Mouse (Mus musculus): ENCODE data around the gene Nr1h2.

Nr1h2 gene

DNA sequence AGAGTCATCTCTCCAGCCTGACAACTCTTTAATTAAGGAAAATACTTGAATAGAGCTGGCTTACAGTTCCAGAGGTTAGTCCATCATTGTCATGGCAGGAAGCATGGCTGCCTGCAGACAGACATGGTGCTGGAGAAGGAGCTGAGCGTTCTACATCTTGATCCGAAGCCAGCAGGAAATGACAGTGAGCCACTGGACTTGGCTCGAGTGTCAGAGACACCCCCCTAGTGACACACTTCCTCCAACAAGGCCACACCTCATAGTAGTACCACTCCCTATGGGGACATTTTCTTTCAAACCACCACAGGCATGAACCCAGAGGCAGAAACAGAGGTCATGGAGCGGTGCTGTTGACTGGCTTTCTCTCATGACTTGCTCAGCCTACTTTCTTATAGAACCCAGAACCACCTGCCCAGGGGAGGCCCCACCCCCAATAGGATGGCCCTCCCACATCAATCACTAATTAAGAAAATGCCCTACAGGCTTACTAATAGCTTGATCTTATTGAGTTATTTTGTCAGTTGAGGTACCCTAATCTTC is 30.6 kb upstream of the Nr1h2 start:
- peak; percentile 53 for DNase-seq

DNA sequence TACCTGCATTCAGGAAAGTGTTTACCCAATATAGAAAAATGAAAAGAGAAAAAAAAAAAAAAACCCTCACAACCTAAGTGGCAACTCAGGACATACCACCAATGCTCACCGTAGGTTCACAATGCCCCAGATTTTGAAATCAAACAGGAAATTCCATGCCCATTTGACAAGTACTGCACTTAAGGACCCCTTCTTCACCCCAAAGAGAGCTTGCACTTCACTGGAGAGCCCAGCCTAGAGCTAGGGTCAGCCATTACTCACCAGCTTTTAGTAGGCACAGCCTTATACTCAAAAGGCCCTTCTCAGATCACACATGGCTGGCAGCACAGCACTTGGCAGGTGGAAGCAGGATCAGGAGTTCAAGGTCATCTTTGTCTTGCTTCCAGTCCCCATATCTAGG is 29.4 kb upstream of the Nr1h2 start:
- no peak for DNase-seq

DNA sequence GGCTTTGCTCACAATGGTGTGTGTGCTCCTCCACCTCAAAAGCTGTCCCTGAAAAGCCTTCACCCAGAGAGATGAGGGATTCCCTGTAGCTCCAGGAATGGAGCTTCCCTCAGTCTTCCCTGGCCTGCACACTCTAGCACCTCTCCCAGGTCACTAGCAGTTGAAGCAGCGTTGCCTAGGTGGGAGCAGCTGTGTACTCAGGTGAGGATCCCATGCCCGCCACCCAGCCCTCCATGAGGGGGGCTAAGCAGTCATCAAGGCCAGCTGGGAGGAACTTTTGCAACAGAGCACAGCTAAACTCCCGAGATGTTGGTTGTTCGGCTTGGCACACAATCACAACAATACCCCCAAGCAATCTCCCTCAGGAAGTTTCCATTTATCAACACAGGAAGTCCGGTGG is 29.0 kb upstream of the Nr1h2 start:
- no peak for DNase-seq

DNA sequence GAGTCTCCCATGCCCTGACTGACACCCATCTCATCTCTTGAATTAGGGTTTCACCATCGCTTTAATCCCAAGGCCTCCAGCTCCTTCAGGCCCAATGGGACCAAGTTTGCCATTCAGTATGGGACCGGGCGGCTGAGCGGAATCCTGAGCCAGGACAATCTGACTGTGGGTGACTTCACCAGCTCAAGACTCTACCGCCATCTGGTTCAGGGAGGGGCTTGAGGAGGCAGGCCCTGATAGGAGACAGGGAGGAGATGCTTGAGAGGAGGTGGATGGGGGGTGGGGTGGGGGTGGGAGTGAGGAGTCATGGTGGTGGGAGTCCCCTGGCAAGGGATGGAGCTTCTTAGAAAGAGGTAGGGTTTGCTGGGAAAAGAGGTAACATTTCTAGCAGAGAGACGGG is 27.9 kb upstream of the Nr1h2 start:
- no peak for DNase-seq

DNA sequence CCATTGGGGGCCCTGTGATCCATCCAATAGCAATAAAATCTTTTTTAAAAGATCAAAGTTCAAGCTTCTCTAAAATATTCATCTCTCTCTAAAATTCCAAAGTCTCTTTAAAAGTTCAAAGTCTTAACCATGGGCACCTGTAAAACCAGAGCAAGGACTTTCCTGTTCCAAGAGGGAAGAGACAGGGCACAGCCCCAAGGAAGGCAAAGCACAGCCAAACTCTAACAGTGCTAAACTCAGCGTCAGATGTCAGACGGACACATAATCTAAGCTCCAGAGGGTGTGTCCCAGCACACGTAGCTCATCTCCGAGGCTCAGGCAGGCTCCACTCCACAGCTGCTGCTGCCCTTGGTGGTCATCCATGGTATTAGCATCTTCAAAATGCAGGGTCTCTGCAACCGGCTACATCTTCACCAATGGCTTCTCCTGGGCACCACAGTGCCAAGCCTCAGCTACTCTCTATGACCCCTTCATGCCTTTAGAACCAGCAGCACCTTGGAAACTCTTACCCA is 22.6 kb upstream of the Nr1h2 start:
- DNase-seq = no peak

DNA sequence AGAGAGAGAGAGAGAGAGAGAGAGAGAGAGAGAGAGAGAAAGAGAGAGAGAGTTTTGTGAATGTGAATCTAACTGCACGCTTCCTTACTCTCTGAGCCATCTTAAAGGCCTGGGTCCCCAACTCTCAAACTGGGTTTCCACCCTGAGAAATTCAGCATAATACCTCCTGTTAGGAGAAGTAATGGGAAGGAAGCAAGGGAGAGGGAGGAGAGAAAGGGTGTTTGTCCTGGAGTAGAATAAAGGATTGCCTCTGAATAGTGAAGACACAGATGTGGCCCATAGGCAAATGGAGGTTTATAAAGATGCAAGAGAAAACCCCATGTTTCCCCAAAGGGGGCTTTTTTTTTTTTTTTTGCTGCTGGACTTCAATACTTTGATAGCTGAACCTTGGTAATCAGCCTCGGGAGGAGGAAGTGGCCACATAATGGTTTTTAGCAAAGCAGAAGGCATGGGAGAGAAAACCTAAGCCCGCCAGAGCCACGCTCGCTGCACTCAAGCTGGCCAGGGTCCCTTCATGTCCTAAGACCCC is 19.3 kb upstream of the Nr1h2 start:
- no peak for DNase-seq

DNA sequence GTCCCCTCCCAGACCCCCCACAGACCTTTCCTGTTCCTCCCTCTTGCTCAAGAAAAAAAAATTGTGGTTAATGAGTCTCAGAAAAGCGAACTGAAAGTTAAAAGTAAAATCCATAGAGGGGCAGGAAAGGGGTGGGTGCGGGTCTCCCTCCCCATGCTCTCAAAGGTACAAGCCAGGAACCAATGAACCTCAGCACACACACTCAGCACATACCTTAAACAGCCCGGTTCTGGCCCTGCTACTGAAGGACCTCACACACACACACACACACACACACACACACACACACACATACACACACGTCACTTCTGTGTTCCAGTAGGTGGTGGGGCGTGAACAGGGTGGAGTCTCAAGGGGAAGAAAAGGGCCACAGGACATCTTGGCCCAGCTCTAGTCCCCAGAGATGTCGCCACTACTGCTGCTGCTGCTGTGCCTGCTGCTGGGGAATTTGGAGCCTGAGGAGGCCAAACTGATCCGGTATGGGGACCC is 18.5 kb upstream of the Nr1h2 start, which contains the start of gene Napsa:
Gene Napsa (plus strand): TSS at position 168 of the 489 bp plus-strand sequence.
- DNase-seq = no peak

DNA sequence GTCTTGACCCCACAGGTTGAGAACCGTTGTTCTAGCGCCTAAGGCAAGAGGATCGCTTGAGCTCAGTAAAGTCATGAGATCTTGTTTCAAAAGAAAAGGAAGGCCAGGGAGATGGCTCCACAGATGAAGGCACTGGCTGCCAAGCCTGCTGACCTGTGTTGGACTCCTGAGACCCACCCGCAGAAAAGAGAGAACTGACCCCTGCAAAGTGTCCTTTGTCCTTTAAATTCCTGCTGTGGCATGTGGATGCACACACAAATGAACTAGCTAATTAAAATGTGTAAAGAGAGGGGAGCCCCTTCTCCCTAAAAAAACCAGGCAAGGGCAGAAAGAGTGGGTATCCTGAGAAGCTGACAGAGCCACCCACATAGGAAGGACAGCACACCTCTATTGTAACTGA is 18.1 kb upstream of the Nr1h2 start:
- no peak for DNase-seq

DNA sequence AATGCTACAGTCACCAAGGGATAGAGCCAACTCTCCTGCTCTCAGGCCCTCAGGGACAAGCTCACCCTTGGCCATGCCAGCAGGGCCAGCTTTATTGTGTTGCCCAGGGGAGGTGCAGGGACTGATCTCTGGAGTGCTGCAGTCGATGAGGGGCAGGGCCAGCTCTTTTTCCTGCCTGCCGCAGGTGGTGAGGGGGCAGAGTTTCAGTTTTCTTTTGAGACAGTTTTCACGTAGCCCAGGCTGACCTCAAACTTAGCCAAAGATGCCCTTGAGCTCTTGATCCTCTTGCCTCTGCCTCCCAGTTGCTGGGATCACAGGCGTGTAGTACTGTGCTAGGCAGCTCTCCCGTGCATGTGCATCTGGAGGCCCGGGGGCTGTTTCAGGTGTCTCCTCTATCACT is 17.2 kb upstream of the Nr1h2 start:
- no peak for DNase-seq

DNA sequence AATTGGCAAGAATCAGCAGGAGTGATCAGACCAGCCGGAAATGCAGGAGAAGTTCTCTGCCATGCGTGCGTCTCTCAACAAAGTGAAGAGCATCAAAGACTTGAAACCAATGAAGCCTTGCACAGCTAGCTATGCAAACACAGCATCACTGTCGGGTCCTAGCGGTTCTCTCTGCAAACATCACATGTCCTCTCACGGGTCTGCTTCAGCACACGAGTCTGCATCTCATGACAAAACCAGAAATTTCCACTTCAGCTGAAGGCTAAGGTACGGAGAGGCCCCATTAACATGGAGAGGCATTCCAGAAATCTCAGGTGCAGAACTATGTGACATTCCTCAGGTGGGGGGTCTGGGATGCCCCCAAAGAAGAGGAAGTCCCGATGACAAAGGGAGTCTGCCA is 15.1 kb upstream of the Nr1h2 start:
- no peak for DNase-seq

DNA sequence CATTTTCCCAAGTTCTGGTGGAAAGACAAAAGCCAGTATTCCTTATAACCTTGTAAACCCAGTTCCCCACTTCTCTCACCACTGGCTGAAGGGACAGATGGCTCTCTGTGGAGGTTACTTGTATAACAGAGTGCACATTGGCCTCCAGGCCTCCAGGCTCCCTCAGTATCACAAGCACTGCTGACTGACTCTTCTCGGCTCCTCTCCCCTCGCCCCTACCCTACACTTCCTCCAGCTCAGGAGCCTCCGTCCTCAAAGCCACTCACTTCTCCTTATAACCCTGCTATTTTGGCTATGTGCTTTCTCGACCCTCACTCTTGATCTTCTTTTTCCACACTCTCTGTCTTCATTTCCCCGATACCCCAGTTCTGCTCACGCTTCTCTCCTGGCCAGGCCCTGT is 11.7 kb upstream of the Nr1h2 start:
- no peak for DNase-seq

DNA sequence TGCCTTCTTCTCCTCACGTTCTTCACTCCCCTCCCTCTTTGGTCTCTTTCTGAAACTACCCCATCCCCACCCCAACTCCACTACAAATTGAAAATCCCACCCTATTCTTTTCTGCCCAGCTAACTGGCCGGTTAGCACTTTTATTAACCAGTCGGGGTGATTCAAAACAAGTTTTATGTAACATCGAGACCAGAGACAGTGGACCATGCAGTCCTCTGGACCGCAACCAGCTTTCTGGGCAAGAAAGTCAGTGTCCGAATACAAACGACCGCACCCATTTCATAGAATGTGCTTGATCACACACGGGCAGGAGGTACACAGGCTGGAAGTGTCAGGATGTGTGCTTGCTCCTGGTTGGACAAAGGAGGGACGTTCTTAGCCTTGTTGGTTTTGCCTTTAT is 10.7 kb upstream of the Nr1h2 start:
- no peak for DNase-seq

DNA sequence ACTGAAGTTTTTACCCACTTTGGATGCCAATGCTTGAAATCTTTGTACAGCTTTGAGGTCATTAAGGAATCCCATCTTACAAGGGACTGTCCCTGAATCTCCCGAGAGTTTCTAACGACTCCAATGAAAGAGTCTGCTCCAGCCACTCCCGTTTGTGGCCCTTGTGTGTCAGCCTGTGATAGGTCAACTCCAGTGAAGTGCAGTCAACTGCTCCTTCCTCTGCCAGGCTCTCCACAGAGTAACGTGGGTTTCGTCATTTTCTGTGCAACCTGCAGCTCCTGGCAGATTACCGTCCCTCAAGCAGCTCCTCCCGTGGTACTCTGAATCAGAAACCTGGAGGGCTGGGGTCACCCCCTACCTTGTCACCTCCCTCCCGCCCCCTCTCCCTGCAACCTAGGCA is 9.5 kb upstream of the Nr1h2 start:
- DNase-seq = no peak

DNA sequence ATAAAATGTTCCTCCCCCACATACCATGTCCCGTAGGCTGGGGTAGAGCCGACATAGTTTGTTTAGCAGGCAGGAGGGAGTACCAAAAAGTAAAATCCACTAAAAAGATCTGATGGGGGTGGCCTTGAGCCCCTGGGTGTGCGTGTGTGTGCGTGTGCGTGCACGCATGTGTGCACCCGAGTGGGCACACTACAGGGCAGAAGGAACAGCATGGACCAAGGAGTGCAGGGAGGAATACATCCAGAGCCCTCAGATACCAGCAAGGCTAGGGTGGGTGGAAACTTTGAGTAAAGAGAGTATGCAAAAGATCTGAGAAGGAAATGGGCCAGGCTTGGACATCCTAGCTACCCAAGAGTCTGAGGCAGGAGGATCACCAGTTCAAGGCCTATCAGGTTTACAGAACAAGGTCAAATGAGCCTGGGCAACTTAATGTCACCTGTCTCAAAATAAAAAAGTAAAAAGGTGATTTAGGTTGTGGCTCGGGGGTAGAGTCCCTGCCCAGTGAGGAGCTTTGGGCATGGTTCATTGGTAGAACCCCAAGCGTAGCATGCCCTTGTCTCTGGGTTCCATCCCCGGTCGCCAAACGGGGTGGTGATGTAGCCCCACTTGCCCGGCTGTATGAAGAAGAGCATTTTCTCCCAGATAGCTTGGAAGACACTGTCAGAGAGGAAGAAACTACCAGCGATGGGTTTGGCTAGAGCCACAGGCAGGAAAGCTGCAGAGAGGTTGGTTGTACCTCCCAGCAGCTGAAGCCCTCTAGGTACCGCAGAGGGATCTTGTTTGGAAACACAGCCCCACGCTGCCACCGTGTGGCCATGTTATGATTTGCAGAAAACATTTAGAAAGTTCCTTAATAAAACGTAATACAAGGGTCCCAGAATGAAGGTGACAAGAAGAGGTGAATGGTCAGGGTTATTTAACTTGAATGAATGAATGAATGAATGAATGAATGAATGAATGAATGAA is 7.0 kb upstream of the Nr1h2 start:
- DNase-seq = peak; percentile 78

DNA sequence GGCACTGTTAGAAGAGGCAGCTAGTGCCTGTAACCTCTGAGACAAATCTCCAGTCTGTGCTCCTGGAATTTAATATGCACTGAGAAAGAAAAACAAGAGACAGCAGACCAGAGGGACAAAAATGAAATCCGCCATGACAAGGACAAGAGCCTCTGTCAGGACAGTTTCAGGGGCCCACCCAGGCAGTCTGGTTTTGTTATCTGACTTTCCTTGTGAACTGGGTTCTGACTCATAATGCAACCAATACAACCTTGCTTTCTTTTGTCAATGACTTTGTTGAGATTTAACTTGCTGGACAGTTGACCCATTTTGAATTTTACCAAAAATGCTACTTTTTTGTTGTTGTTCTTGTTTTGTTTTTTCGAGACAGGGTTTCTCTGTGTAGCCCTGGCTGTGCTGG is 3.9 kb upstream of the Nr1h2 start:
- no peak for DNase-seq

DNA sequence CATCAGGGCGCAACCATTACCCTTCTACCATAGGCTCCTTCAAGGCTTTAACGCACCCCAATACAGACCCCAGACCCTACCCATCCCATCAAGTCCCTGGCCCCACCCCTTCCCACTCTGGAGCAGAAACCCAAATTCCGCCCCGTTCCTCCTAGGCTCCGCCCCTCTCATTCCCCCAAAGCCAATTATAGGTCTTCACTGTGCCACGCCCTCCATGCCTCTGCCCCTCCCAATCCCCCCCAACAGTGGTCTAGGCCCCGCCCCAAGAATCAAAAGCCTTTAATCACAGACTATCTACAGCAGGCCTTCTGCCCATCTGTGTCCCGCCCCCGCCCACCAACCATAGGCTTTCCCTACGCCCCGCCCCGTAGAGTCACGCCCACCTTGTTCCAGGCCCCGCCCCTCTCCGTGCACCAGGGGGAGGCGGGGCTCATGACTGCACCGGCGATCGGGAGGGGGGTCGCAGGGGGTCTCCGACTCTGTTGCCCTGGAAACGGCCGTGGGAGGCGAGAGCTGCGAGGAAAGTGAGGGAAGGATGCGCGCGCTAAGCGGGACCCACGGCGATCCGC is 471 bp downstream of the Nr1h2 start:
- DNase-seq = peak; percentile 73

DNA sequence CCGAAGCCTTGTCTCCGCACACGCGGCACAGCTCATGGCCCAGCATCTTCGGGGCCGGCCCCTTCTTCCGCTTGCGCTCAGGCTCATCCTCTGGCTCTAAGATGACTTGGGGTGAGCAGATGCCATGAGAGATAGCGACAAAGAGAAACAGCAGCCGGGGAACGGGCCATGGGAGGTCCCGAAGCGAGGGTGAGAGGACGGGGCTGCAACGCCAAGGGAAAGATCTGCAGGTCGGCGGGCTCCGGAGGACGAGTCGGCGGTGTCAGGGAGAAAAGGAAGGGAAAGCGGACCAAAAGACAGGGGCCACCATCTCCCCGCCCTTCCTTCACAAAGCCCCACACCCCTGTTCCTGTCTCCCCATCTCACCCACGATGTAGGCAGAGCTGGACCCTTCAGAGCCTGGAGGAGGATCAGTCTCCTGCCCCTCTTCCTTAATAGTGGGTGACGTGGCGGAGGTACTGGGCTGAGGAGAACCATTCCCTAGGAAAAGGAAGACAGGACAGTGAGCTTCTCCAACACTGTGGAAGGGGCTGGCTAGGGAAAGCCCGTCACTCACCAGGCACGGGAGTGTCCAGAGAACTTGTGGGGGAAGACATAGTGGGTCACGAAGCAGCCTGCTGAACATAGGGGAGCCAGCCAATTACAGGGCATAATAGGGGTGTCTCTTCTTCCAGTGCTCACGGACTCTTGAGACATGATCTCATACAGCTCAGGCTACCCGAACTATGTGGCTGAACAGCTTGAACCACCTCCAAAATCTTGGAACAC is 1.4 kb downstream of the Nr1h2 start:
- peak; percentile 45 for DNase-seq

DNA sequence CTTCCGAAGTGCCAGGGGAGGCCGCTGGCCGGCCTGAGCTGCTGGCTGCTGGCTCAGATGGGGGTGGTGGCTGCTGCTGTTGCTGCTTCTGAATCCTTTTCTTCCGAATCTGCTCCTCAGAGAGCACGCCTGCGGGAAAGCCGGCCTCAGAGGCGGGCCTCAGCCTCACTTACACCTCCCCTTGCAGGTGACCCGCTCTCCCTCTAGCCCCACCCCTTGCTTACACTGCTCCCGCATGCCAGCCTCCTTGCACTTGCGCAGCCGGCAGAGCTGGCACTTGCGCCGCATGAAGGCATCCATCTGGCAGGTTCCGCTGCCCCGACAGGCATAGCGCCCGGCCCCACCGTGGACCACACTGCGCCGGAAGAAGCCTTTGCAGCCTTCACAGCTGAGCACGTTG is 2.0 kb downstream of the Nr1h2 start:
- peak; percentile 68 for DNase-seq

DNA sequence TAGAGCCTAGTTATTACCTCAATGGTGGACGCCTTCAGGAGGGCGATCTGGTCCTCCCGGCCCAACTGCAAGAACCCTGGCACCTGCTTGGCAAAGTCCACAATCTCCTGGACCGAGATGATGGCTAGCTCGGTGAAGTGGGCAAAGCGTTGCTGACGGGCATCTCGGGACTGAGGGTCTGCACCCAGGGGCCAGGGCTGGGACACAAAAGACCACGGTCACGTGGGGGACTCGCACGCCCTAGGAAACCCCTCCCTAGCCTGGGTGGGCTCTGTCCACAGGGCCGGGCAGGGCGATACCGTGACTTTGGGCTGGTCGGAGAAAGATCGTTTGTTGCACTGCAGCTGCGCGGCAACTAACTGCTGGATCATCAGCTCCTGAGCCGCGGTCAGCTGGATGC is 2.5 kb downstream of the Nr1h2 start:
- peak; percentile 49 for DNase-seq

DNA sequence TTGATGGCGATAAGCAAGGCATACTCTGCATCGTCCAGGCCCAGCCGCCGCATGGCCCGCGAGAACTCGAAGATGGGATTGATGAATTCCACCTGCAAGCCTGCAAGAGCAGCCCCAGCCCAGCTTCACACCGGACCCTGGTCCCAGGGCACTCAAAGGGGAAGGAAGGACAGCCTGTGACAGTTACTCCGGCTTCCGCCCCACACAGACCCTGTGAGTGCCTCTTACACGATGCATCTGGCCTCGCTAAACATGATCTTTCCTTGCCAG is 3.4 kb downstream of the Nr1h2 start:
- DNase-seq = peak; percentile 54

DNA sequence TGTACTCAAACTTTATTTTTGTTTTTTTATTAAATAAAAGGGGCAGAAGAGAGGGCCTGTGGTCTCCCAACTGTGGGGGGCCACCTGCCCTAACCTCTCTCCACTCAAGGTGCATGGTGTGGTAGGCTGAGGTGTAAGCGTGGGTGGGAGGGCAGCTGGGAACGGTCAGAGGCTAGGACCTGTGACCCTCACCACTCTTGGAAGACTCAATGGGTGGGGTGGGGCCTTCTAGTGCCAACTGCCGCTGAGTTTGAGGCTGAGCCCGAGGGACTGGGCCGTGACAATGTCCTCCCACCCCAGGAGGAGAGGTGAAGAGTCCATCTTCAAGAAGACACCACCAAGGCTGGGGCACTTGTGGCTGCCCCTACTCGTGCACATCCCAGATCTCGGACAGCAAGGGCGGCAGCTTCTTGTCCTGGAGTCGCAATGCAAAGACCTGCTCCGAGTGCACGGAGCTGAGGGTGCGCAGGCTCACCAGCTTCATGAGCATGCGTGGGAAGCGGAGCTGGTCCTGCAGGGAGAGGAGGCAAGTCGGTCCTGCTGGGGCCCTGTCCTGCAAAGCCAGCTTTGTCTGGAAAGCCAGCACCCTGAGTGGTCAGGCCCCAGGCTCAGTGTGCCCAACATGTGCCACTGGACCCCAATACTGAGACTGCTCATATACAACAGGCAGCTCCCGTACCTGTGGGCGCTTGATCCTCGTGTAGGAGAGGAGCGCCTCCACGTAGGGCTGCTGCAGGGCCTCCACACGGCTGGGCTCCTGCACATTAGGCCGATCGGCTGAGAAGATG is 3.9 kb downstream of the Nr1h2 start:
- peak; percentile 69 for DNase-seq

DNA sequence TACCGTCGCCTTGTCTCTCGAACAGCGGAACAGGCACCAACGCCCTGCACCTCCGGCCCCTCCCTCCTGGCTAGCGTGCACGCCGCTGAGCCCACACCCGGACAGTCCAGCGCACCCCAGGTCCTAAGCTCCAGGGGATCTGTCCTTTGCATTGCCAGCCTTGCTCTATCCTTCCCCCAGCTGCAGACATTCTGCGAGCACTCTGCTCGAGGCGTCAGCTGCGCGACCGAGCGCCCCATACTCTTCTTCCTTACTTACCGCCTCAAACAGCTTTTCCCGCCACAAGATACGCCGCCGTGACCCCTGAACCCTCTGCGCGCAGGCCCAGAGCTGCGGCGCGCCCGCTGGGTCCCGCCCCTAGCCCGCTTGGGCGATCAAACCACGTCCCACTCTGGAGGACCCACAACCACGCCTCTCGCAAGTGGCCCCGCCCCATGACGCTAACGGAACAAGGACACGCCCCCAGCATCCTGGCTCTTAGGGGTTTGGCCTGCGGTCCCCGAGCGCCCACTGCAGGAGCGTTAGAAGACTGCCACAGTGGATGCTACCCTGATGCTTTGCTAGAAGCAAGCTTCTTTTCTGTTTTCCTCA is 5.2 kb downstream of the Nr1h2 start, which contains the start of gene Pold1:
Gene Pold1 (minus strand): TSS at position 353 of the 591 bp plus-strand sequence.
- DNase-seq = peak; percentile 99

Data from cerebellum, adult 9-11 months (tissue).